Mouse (Mus musculus) lung, postnatal 0 days (tissue): Measurements from ENCODE around the gene Efcab11.

ENCODE experiments used
- CTCF ChIP-seq: IDR thresholded peaks from 2 replicates; pipeline ENCODE4 v1.5.1; 2016; ENCODE audit warnings: antibody characterized with exemption, mild to moderate bottlenecking
- EP300 ChIP-seq: IDR thresholded peaks from 2 replicates; pipeline ENCODE4 v1.6.1; 2016; ENCODE audit warnings: antibody characterized with exemption, mild to moderate bottlenecking, control low read depth

DNA sequence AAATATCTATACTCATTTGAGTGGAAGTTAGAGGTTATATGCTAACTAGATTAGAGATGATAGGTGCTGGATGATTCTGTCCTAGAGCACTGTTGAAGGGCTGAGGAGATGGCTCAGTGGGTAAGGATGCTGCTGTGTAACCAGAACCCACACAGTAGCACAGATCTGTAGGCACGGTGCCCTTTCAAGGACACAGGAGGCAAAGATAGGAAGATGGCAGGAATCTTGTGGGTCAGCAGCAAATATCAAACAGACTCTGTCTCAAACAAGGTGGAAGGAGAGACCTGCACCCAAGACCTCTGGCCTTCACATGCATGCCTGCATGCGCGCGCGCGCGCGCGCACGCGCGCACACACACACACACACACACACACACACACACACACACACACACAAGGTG is 160.0 kb downstream of the Efcab11 start:
- no peak for TF ChIP-seq CTCF
- no peak for TF ChIP-seq EP300
